Mouse (Mus musculus): ENCODE results near the gene Ncoa1.
A peak's percentile ranks its signal among the peaks of the same experiment; 100 is the strongest.

The Ncoa1 gene

DNA sequence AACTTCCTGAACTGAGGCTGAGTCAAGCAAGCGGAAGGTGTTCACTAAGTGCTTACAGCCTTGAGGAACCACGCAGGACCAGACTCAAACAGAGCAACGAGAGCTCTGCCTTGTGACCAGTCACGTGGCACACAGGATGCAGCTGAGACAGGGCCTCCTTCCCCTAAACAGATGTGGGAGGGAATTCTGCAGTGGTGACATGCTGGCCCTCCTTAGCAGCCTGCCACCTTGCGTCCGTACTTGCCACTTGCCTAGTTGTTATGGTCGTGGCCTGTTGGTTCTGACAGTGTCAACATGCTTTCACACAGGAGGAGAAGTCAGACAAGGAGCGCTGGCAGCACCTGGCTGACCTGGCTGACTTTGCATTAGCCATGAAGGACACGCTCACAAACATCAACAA lies 265.8 kb downstream of the Ncoa1 start:
- no peak for DNase-seq (ENCODE audit: low spot score)

DNA sequence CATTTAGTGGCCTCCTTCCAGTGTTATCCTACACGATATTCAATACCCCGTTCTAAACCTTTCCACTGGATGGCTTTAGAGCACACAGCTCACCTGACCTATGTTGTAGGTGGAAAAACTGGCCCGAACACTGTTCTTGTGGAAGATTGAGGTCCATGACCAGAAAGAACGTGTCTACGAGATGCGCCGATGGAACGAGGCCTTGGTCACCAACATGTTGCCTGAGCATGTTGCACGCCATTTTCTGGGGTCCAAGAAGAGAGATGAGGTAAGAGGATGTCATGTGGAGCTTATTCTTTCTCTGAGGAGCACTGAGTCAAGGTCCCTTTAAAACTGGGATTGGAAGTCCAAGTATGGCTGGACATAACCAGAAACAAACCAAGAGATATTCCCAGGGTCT lies 267.8 kb downstream of the Ncoa1 start:
- DNase-seq (ENCODE audit: low spot score), result no peak

DNA sequence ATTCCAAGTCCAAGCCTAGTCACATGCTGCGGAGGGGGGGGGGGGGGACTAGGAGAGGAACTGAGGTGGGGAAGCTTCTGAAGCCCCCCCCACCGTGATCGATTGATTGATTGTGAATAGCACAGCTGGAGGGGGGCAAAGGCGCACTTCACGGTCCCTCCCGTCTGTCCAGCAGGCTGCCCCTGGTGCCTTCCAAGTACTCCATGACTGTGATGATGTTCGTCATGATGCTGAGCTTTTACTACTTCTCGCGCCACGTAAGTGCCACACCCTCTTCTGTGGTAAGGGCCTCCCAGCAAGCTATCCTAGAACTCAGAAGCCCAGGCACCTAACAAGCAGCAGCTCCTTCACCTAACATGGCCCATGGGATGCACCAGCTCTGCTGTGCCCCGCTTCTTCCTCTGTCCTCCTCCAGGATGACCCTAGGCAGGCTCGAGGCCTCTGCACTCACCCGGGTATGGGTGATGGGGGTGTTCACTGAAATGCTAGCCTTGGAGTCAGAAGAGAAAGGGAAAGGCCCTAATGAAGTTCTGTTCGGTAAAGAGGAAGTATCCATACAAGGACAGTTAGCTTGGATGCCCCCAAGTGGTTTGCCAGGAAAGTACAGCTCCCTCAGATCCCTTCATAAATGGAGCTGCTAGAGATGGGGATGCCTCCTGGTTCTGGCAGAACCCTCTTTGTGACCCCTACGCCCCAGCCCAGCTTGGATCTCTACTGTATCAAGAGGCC lies 268.4 kb downstream of the Ncoa1 start:
- DNase-seq (ENCODE audit: low spot score), result peak; percentile 74

DNA sequence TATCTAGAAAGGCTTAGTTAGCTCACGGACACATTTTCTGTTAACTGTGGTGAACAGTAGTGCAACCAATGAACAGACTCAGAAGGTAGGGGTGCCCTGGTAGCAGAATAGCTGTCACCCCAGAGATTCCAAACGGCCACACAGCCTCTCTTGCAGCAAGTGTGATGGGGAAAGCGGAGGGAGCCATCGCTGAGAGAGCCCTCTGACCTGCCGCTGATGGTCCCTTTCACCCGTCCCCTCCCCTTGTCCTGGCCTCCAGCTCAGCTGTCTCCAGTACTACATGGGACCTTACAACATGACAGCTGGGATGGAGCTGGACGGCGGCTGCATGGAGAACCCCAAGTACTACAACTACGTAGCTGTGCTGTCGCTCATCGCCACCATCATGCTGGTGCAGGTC lies 270.9 kb downstream of the Ncoa1 start:
- DNase-seq (ENCODE audit: low spot score), result no peak

DNA sequence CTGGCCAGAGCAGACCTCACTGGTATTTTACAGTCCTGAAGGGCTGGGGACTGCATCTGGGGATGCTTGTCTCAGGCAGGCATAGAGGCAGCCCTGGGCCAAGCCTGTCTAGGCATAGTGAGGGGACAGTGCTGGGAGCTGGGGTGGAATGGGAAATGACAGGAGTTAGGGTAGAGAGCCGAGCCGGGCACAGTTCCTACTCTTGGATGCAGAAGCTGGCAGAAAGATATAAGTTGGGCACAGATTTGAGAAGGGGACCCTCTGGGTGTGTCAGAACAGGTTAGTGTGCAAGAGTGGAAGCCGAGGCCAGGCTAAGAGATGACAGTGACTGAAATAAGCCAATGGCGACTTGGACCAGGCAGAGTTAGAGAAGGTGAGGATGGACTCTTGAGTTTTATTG lies 274.8 kb downstream of the Ncoa1 start:
- DNase-seq (ENCODE audit: low spot score), result no peak

DNA sequence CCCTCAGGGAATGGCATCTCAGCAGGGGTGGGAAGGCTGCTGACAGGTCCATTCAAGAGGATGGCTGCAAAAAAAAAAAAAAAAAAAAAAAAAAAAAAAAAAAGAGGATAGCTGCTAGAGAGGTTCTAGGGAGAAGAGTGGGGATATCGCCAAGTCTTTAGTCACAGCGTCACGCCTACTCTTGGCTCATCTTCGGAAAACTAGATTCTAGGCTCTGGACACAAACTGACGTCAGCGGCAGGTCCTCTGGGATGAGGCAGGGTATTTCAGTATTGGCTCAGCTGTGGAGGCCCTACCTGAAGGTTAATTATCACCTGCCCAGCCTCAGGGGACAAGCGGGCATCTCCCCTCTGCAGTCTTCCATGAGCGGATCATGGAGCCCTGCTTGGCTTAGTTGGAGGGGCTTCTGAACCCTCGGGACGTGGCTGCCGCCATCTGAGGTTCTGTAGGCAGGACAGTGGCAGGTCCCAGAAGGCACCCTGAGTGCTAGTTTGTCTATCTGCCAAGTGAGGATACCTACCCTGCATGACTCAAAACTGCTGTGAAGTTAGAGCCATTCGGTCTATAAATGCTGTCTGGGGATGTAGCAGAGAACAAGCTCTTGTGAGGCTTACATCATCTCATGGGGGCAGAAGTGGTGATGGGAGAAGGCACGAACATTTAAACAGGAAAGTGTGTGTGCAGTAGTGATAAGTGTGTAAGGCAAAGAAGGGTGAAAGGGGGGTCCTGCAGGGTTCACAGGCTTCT lies 275.4 kb downstream of the Ncoa1 start:
- peak; percentile 70 for DNase-seq (ENCODE audit: low spot score)

DNA sequence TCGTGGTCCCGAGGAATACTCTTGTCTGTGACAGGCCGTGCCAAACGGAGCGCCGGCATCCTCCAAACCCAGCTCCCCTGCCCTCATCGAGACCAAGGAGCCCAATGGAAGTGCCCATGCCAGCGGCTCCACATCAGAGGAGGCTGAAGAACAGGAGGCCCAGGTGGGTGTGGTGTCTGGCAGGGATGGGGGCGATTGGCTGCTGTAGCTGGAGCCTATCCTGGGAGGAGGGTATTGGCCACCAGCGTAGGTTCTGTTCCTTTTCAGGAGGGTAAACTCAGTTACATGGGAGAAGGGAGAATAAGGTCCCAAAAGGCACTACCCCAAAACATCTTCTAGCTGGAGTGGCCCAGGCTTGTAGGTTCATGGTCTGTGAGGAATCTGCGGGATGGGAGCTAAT lies 277.7 kb downstream of the Ncoa1 start:
- DNase-seq (ENCODE audit: low spot score), result no peak

DNA sequence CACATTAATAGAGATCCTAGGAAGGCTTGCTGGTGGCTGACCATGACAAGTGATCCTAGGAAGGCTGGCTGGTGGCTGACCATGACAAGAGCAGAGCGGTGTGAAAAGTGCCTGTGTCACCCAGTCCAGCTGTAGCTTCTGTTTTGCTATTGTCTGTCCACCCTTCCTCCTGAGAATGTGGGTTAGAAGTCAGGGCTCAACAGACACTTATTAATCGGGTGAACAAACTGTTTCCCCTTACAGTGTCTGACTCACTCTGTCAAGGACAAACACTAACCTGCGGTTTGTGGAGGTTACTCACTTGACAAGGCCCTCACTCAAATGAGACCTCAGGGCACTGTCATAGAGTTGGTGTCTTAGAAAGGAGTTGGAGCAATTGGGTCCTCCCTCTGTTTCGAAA lies 278.3 kb downstream of the Ncoa1 start:
- peak; percentile 40 for DNase-seq (ENCODE audit: low spot score)

All from adipocyte (in vitro differentiated cells).